Mouse (Mus musculus) heart, embryonic 13.5 days (tissue): ENCODE measurements around the gene Ier5. TPM values are rescaled to one million over a fixed set of nuclear protein-coding genes. Genes with fewer than 3 reads are reported as not detected.

Experiments used
- ATAC-seq: fragments of 200-750 bp; cut with Nextera tagmentation; 2 replicates; pipeline ENCODE4 v1.8.0; 2017; ENCODE audit warnings: moderate TSS enrichment; ENCODE audit not compliant: insufficient number of reproducible peaks, low FRiP score, low TSS enrichment; ENCODE audit errors: extremely low read depth
- H3K27ac ChIP-seq: fragments of 300-500 bp; sonication (generic); replicated peaks from 2 replicates; pipeline ENCODE4 v1.5.1; 2015; ENCODE audit warnings: moderate library complexity, mild to moderate bottlenecking, inconsistent platforms
- H3K27me3 ChIP-seq: fragments of 300-500 bp; sonication (generic); replicated peaks from 2 replicates; pipeline ENCODE4 v1.6.1; 2015; ENCODE audit warnings: mild to moderate bottlenecking, inconsistent platforms
- H3K36me3 ChIP-seq: fragments of 300-500 bp; sonication (generic); 2 replicates; pipeline ENCODE4 v1.6.1; 2015; ENCODE audit warnings: mild to moderate bottlenecking, inconsistent platforms
- H3K4me1 ChIP-seq: fragments of 300-500 bp; sonication (generic); 2 replicates; pipeline ENCODE4 v1.6.1; 2015; ENCODE audit warnings: inconsistent platforms
- H3K4me2 ChIP-seq: fragments of 300-500 bp; sonication (generic); 2 replicates; pipeline ENCODE4 v1.6.1; 2015; ENCODE audit warnings: inconsistent platforms, mild to moderate bottlenecking, moderate library complexity
- H3K4me3 ChIP-seq: fragments of 300-500 bp; sonication (generic); 2 replicates; pipeline ENCODE4 v1.5.1; 2015; ENCODE audit warnings: moderate library complexity, mild to moderate bottlenecking, inconsistent platforms
- H3K9ac ChIP-seq: fragments of 300-500 bp; sonication (generic); 2 replicates; pipeline ENCODE4 v1.6.1; 2015; ENCODE audit warnings: inconsistent platforms, mild to moderate bottlenecking, moderate library complexity
- H3K9me3 ChIP-seq: fragments of 300-500 bp; sonication (generic); 2 replicates; pipeline ENCODE4 v1.6.1; 2016; ENCODE audit warnings: inconsistent platforms
- WGBS: fragments of 180-500 bp; shearing (Covaris S2); methylation state at CpG from one replicate; pipeline ENCODE4 v1.1.7; 2015; ENCODE audit warnings: mixed read lengths; 5-methylcytosine and 5-hydroxymethylcytosine counted together
- polyA plus RNA-seq: library from polyadenylated mRNA; unstranded; fragments of >200 nt; fragmentation: Nextera tagmentation; extraction: Ambion mirVana; gene quantifications from 2 replicates; pipeline ENCODE4 v1.2.1, GENCODE M21; 2015

Ier5 gene
- polyA plus RNA-seq, 1 experiment from 2014 or later: 3.8 TPM

GRCm38 (mm10) chr1:155052131-155052760 lies 47.2 kb downstream of the Ier5 start:
- 25% methylated on average over 4 of the region's 4 CpGs for WGBS
- Histone ChIP-seq H3K27ac (peak overlapping the region; percentile 82), H3K4me2 (peak overlapping the region; percentile 34; the same call in 1 of the 2 replicates), H3K27me3 (no peaks in the 10 kb centered on the region), H3K9me3 (no peaks in the 10 kb centered on the region), H3K9ac (peak overlapping the region; percentile 61), H3K4me3 (no peak overlapping the region), H3K36me3 (no peaks in the 10 kb centered on the region), H3K4me1 (peaks cover 74% of the 10 kb centered on the region)
- no peak for ATAC-seq

- H3K4me3 ChIP-seq: no peak overlapping the region
- H3K9ac ChIP-seq: peak overlapping the region; percentile 61
- H3K4me1 ChIP-seq: peaks cover 74% of the 10 kb centered on the region
- no peaks in the 10 kb centered on the region for H3K27me3 ChIP-seq
- no peaks in the 10 kb centered on the region for H3K36me3 ChIP-seq
- peak overlapping the region; percentile 13; the same call in 1 of the 2 replicates for H3K4me2 ChIP-seq
- ATAC-seq: peak; percentile 32; the same call in 1 of the 2 replicates
- H3K27ac ChIP-seq: peak overlapping the region; percentile 82
- H3K9me3 ChIP-seq: no peaks in the 10 kb centered on the region
- WGBS: 31% methylated on average over 10 of the region's 10 CpGs
Observed at GRCm38 (mm10) chr1:155051701-155052127, 47.7 kb downstream of the Ier5 start.

- WGBS: 77% methylated on average over 9 of the region's 9 CpGs
Observed at GRCm38 (mm10) chr1:155050897-155051592, 48.4 kb downstream of the Ier5 start.

GRCm38 (mm10) chr1:155050174-155050573 lies 49.3 kb downstream of the Ier5 start:
- Histone ChIP-seq H3K9me3 (no peaks in the 10 kb centered on the region), H3K27ac (peak overlapping the region; percentile 44; the same call in 1 of the 2 replicates), H3K9ac (peak overlapping the region; percentile 61), H3K36me3 (no peaks in the 10 kb centered on the region), H3K4me3 (no peak overlapping the region), H3K4me1 (peaks cover 58% of the 10 kb centered on the region), H3K27me3 (no peaks in the 10 kb centered on the region), H3K4me2 (no peak overlapping the region)
- 29% methylated on average over 5 of the region's 5 CpGs for WGBS
- peak; percentile 50 for ATAC-seq

More at GRCm38 (mm10) chr1:155050897-155051592, 48.4 kb downstream of the Ier5 start:
- H3K9ac ChIP-seq: peak overlapping the region; percentile 61
- no peaks in the 10 kb centered on the region for H3K9me3 ChIP-seq
- no peaks in the 10 kb centered on the region for H3K36me3 ChIP-seq
- H3K27me3 ChIP-seq: no peaks in the 10 kb centered on the region
- H3K4me2 ChIP-seq: no peak overlapping the region
- peak overlapping the region; percentile 82 for H3K27ac ChIP-seq
- H3K4me1 ChIP-seq: peaks cover 67% of the 10 kb centered on the region
- ATAC-seq: no peak
- H3K4me3 ChIP-seq: no peak overlapping the region

GRCm38 (mm10) chr1:155048947-155049346 lies 50.5 kb downstream of the Ier5 start:
- H3K9me3 ChIP-seq: no peaks in the 10 kb centered on the region
- WGBS: 4% methylated on average over 5 of the region's 5 CpGs
- H3K27ac ChIP-seq: no peak overlapping the region
- H3K4me2 ChIP-seq: no peak overlapping the region
- peak overlapping the region; percentile 64 for H3K9ac ChIP-seq
- H3K4me3 ChIP-seq: no peak overlapping the region
- ATAC-seq: no peak
- peaks cover 46% of the 10 kb centered on the region for H3K4me1 ChIP-seq
- no peaks in the 10 kb centered on the region for H3K36me3 ChIP-seq
- no peaks in the 10 kb centered on the region for H3K27me3 ChIP-seq

Other genes starting within 250 kb of the Ier5 start
- 0.12 and 0.24 TPM in 2 replicates for gene Cacna1e, start 215.1 kb downstream of the Ier5 start, polyA plus RNA-seq
- gene Mr1, start 47.2 kb upstream of the Ier5 start, polyA plus RNA-seq: 4.3 and 5.2 TPM in 2 replicates
- 48.7 and 49.9 TPM in 2 replicates for gene Stx6, start 59.1 kb upstream of the Ier5 start, polyA plus RNA-seq
- gene BC034090, start 144.8 kb upstream of the Ier5 start, polyA plus RNA-seq: 7.0 and 7.6 TPM in 2 replicates